Mouse (Mus musculus): ENCODE data around the gene Tor4a. TPM values are rescaled to one million over a fixed set of nuclear protein-coding genes. Genes with fewer than 3 reads are reported as not detected.

The Tor4a gene
- polyA plus RNA-seq, 1 experiment from 2014 or later = 6.6 TPM

DNA sequence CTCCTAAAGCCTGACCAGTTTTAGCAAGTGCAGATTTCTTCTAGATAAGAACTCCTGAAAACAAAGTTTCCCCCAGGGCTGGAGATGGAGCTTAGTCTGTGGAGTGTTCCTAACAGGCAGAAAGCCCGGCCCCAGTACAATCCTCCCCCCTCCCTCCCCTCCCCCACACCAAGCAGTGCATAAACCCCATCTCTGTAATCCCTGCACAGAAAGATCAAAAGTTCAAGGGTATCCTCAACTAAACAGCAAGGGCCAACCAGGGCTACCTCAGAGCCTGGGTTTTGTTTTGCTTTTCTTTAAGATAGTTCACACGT, 28.1 kb downstream of the Tor4a start:
- Histone ChIP-seq H3K4me3 (peak overlapping the region; percentile 56), H3K36me3 (no peaks in the 10 kb centered on the region), H3K4me1 (replicated peaks) (peaks cover 35% of the 10 kb centered on the region), H3K9ac (peak overlapping the region; percentile 68), H3K27me3 (replicated peaks) (peaks cover 17% of the 10 kb centered on the region), H3K9me3 (replicated peaks) (no peaks in the 10 kb centered on the region), H3K4me2 (peak overlapping the region; percentile 80), H3K27ac (ENCODE audit: poor library complexity, severe bottlenecking) (peak overlapping the region; percentile 48)
- 15% methylated on average over 2 of the region's 2 CpGs for WGBS
- no peak; the same call in 1 of the 2 replicates for ATAC-seq (ENCODE audit: insufficient number of reproducible peaks, low FRiP score)

DNA sequence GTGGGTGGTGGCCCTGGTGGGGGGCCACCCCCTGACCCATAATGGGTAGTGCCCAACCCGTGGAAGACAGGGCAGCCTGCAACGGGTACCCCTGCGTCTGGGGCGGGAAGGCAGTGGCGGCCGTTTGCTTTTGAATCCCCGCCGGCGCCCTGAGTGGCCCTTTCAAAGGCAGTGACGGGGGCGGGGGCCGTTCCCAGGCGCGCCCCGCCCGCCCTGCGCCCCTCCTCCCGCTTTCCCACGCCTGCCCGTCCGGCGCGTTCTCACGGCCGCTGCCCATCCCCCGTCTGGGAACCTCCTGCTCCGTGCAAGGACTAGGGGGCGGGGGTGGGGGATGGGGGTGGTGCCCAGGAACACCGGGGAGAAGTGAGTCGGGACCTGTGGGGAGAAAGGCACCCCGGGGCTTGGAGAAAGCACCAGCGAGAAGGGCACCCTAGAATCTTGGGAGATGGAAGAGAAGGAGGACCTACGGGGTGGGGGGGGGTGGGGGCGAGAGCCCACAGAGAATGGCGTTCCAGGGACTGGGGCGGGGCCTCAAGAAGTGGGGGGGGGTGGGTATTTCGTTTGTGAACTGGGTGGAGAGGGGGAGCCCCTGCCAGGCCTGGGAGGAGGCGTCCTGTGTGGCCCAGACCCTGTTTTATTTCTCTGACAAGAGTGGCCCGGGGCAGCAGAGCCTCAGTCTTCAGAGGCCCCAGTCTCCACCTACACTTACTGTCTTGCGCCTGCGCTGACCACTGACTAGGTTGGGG, 28.6 kb downstream of the Tor4a start:
- peak; percentile 77 for ATAC-seq (ENCODE audit: insufficient number of reproducible peaks, low FRiP score)
- H3K4me3 ChIP-seq = peak overlapping the region; percentile 56
- H3K9ac ChIP-seq = peak overlapping the region; percentile 68
- peak overlapping the region; percentile 48 for H3K27ac ChIP-seq (ENCODE audit: poor library complexity, severe bottlenecking)
- H3K9me3 ChIP-seq (replicated peaks) = no peaks in the 10 kb centered on the region
- H3K4me1 ChIP-seq (replicated peaks) = peaks cover 40% of the 10 kb centered on the region
- peak overlapping the region; percentile 80 for H3K4me2 ChIP-seq
- 2% methylated on average over 38 of the region's 41 CpGs for WGBS
- H3K27me3 ChIP-seq (replicated peaks) = peaks cover 15% of the 10 kb centered on the region
- H3K36me3 ChIP-seq = no peaks in the 10 kb centered on the region

DNA sequence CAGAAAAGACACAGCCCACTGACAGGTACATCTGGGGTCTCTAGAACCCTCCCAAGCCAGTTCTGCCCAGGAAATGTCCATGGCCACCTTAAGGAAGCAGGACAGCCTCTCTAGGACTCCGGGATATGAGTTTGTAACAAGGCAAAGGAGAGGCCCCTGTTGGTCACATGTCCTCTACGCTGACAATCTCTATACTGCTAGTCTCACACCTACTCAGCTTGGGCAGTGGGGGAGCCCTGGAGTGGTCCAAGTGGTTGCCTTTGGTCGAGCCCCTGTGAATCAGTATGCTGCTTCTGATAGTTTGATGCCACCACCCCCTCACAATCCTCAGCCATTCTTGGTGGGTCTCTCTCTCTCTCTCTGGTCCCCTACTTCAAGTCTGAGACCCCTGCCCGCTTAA, 29.2 kb downstream of the Tor4a start:
- H3K27me3 ChIP-seq (replicated peaks) = peaks cover 11% of the 10 kb centered on the region
- no peaks in the 10 kb centered on the region for H3K9me3 ChIP-seq (replicated peaks)
- H3K4me1 ChIP-seq (replicated peaks) = peaks cover 44% of the 10 kb centered on the region
- peak overlapping the region; percentile 56 for H3K4me3 ChIP-seq
- no peaks in the 10 kb centered on the region for H3K36me3 ChIP-seq
- WGBS = 17% methylated on average over 4 of the region's 4 CpGs
- H3K9ac ChIP-seq = peak overlapping the region; percentile 68
- H3K4me2 ChIP-seq = peak overlapping the region; percentile 80
- peak; percentile 36 for ATAC-seq (ENCODE audit: insufficient number of reproducible peaks, low FRiP score)
- H3K27ac ChIP-seq (ENCODE audit: poor library complexity, severe bottlenecking) = peak overlapping the region; percentile 48

DNA sequence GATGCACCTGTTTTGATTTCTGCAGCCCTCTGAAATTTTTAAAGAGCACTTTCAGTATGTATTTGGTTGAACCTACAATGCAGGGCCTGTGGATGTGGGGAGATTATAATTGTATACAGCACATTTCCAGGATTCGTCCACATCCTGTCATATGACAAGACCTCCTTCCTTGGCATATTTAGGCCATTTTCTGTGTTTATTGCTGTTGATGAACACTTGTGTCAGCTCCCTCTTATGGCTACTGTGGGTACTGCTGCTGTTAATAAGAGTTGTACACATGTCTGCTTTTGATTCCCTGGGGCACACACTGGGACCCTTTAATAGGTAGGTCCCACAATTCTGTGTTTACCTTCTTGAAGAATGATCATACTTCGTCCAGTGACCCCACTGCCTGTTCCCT, 39.0 kb downstream of the Tor4a start:
- H3K4me3 ChIP-seq = no peak overlapping the region
- no peak for ATAC-seq (ENCODE audit: insufficient number of reproducible peaks, low FRiP score)

DNA sequence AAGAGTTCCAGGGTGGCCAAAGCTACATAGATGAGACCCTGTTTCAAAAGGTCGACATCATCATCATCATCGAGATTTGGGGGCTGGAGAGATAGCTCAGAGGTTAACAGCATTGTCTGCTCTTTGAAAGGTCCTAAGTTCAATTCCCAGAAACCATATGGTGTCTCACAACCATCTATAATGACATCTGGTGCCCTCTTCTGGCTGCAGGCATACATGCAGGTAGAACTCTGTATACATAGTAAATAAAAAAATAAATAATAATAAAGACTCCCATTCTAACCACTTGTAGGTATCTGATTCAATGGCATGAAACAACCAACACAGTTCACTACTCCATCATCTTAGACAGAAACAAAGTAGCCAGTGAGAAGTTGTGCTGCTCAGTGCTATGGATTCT, 39.7 kb downstream of the Tor4a start:
- H3K9ac ChIP-seq = no peak overlapping the region
- peaks cover 4% of the 10 kb centered on the region; the same call in 1 of the 2 replicates for H3K4me1 ChIP-seq (replicated peaks)
- 31% methylated on average over 2 of the region's 2 CpGs for WGBS
- no peak overlapping the region for H3K4me2 ChIP-seq
- ATAC-seq (ENCODE audit: insufficient number of reproducible peaks, low FRiP score) = no peak
- H3K36me3 ChIP-seq = no peaks in the 10 kb centered on the region
- no peaks in the 10 kb centered on the region for H3K9me3 ChIP-seq (replicated peaks)
- no peaks in the 10 kb centered on the region for H3K27me3 ChIP-seq (replicated peaks)
- H3K4me3 ChIP-seq = no peak overlapping the region
- no peak overlapping the region for H3K27ac ChIP-seq (ENCODE audit: poor library complexity, severe bottlenecking)

More for the DNA sequence above, 39.0 kb downstream of the Tor4a start:
- Histone ChIP-seq H3K9me3 (replicated peaks) (no peaks in the 10 kb centered on the region), H3K36me3 (no peaks in the 10 kb centered on the region), H3K27me3 (replicated peaks) (peaks cover 6% of the 10 kb centered on the region; the same call in 1 of the 2 replicates), H3K4me2 (no peak overlapping the region), H3K4me1 (replicated peaks) (peaks cover 1% of the 10 kb centered on the region; the same call in 1 of the 2 replicates), H3K9ac (no peak overlapping the region), H3K27ac (ENCODE audit: poor library complexity, severe bottlenecking) (no peak overlapping the region)
- 40% methylated on average over 2 of the region's 2 CpGs for WGBS

DNA sequence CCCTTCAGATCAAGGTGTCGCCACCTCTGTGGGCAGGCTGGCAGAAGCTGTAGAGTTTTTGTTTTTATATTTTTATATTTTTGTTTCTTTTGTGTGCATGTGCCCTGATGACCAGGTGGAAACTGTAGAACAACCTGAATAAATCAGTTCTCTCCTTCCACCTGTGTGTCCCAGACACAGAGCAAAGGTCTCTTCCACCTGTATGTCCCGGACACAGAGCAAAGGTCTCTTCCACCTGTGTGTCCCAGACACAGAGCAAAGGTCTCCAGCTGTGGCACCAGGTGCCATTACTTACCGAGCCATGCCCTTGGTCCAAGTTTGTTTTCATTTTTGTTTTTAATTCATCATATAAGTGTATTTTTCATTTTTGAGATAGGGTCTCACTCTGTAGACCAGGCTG, 40.5 kb downstream of the Tor4a start:
- WGBS = 80% methylated on average over 3 of the region's 3 CpGs
- H3K4me3 ChIP-seq = no peak overlapping the region
- H3K9me3 ChIP-seq (replicated peaks) = no peaks in the 10 kb centered on the region
- H3K4me2 ChIP-seq = no peak overlapping the region
- ATAC-seq (ENCODE audit: insufficient number of reproducible peaks, low FRiP score) = no peak
- H3K4me1 ChIP-seq (replicated peaks) = peaks cover 4% of the 10 kb centered on the region; the same call in 1 of the 2 replicates
- H3K9ac ChIP-seq = no peak overlapping the region
- H3K27me3 ChIP-seq (replicated peaks) = no peaks in the 10 kb centered on the region
- H3K27ac ChIP-seq (ENCODE audit: poor library complexity, severe bottlenecking) = no peak overlapping the region
- no peaks in the 10 kb centered on the region for H3K36me3 ChIP-seq

DNA sequence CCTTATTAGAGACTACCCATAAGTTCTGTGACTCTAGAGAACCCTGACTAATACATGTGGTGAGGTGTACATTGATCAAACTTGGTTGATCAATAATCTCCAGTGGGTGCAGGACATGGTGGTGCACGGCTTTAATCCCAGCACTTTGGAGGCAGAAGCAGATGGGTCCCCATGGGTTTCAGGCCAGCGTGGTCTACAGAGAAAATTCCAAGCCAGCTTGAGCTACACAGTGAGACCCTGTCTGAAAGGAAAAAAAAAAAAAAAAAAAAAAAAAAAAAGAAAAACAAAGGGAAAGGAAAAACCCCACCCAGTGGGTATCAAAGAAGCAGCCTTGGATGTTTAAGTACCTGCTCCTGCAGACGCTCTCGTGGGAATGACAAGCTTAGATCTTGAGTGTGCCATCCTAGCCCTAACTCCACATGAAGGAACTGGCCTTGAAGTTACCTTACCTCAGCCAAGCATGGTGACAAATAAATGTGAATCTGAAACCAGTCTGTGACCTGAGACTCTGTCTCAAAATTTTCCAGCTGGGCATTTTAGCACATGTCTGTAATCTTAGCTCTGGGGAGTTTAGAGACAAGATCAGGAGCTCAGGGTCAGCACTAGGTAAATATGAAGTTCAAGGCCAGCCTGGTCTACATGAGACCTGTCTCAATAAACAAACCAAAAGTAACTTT, 45.3 kb downstream of the Tor4a start:
- peaks cover 4% of the 10 kb centered on the region; the same call in 1 of the 2 replicates for H3K27me3 ChIP-seq (replicated peaks)
- 76% methylated on average over 4 of the region's 4 CpGs for WGBS
- no peak overlapping the region for H3K4me2 ChIP-seq
- H3K9ac ChIP-seq = no peak overlapping the region
- no peak overlapping the region for H3K27ac ChIP-seq (ENCODE audit: poor library complexity, severe bottlenecking)
- H3K9me3 ChIP-seq (replicated peaks) = no peaks in the 10 kb centered on the region
- no peaks in the 10 kb centered on the region for H3K36me3 ChIP-seq
- no peak overlapping the region for H3K4me3 ChIP-seq
- ATAC-seq (ENCODE audit: insufficient number of reproducible peaks, low FRiP score) = no peak
- peaks cover 4% of the 10 kb centered on the region; the same call in 1 of the 2 replicates for H3K4me1 ChIP-seq (replicated peaks)

DNA sequence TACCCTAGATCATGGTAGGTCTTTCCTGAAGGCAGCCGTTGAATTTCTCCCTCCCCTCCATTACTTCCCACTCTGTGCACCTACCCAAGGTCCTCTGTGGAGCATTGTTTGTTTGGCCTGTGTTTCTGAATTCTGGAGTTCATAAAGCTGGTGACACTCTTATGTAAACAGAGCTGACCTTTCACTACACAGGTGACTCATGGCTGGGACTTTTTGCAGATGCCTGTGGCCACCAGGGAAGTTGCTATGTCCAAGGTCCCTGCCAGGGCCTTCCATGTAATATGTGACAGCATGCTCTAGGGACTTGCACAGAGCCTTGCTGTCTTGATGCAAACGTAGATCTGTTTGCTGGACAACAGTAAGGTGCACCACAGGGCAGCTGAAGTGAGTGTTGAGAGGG, 47.0 kb downstream of the Tor4a start:
- Histone ChIP-seq H3K9ac (no peak overlapping the region), H3K4me3 (no peak overlapping the region), H3K27me3 (replicated peaks) (peaks cover 4% of the 10 kb centered on the region; the same call in 1 of the 2 replicates), H3K4me2 (no peak overlapping the region), H3K27ac (ENCODE audit: poor library complexity, severe bottlenecking) (no peak overlapping the region), H3K9me3 (replicated peaks) (no peaks in the 10 kb centered on the region), H3K4me1 (replicated peaks) (peaks cover 9% of the 10 kb centered on the region; the same call in 1 of the 2 replicates), H3K36me3 (no peaks in the 10 kb centered on the region)
- ATAC-seq (ENCODE audit: insufficient number of reproducible peaks, low FRiP score) = no peak
- 74% methylated on average over 2 of the region's 2 CpGs for WGBS

DNA sequence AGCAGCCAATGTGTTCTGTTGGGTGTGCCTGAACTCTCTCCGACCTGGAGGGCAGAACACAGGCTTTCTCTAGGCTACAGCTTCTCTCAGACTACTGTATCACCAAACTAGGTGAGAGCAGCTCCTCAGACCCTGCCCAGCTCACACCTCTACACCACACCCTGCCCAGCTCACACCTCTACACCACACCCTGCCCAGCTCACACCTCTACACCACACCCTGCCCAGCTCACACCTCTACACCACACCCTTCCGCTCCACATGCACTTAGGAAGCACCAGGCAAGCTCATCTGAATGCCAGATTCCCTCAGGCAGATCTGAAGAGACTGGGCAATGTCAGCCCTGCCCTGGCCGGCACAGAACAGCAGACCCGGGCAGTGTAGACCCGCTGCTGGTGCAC, 48.8 kb downstream of the Tor4a start:
- no peak overlapping the region for H3K4me2 ChIP-seq
- H3K4me3 ChIP-seq = no peak overlapping the region
- H3K36me3 ChIP-seq = no peaks in the 10 kb centered on the region
- H3K27me3 ChIP-seq (replicated peaks) = peaks cover 4% of the 10 kb centered on the region; the same call in 1 of the 2 replicates
- no peak overlapping the region for H3K9ac ChIP-seq
- H3K4me1 ChIP-seq (replicated peaks) = peaks cover 9% of the 10 kb centered on the region; the same call in 1 of the 2 replicates
- no peaks in the 10 kb centered on the region for H3K9me3 ChIP-seq (replicated peaks)
- no peak for ATAC-seq (ENCODE audit: insufficient number of reproducible peaks, low FRiP score)
- no peak overlapping the region for H3K27ac ChIP-seq (ENCODE audit: poor library complexity, severe bottlenecking)
- 69% methylated on average over 5 of the region's 5 CpGs for WGBS

DNA sequence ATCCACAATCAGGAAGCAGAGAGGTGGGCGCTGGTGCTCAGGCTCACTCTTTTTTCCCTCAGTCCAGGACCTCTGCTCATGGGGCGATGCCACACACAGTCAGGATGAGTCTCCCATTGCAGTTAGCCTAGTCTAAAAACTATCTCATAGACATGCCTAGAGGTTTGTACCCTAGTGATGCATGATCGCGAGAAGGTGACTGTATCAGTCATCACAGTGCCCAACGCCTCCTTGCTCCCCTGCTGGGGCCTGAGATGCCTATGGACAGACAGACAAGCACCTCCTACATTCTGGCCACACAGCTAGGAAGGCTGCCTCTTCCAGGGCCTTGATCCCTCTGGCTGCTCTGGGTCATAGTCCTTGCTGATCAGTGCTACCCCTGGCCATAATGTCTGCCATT, 49.3 kb downstream of the Tor4a start:
- 82% methylated on average over 5 of the region's 5 CpGs for WGBS
- Histone ChIP-seq H3K9ac (no peak overlapping the region), H3K4me1 (replicated peaks) (0 out of 2 replicates have a peak, but pooled peaks cover 5% of the 10 kb centered on the region), H3K4me3 (no peak overlapping the region), H3K27me3 (replicated peaks) (peaks cover 4% of the 10 kb centered on the region; the same call in 1 of the 2 replicates), H3K4me2 (no peak overlapping the region), H3K36me3 (no peaks in the 10 kb centered on the region), H3K9me3 (replicated peaks) (no peaks in the 10 kb centered on the region), H3K27ac (ENCODE audit: poor library complexity, severe bottlenecking) (no peak overlapping the region)
- no peak for ATAC-seq (ENCODE audit: insufficient number of reproducible peaks, low FRiP score)

DNA sequence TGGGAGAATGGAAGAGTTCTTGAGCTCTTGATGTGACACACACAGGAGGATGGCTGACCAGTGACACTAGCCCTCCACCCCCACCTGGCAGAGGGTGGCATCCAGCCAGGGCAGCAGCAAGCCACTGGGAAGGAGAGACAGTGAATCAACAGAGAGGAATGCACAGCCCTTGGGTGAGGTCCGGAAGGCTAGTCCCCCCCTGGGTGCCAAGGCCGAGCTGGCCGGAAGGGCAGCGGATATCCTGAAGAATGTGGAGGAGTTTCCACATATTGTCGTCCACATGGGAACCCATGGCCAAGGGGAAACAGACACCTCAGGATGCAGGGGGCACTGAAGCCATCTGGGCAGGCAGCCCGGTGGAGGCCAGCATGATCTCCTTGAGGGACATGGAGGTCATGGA, 51.3 kb downstream of the Tor4a start:
- Histone ChIP-seq H3K36me3 (no peaks in the 10 kb centered on the region), H3K4me1 (replicated peaks) (0 out of 2 replicates have a peak, but pooled peaks cover 5% of the 10 kb centered on the region), H3K27me3 (replicated peaks) (peaks cover 4% of the 10 kb centered on the region; the same call in 1 of the 2 replicates), H3K27ac (ENCODE audit: poor library complexity, severe bottlenecking) (no peak overlapping the region), H3K4me2 (no peak overlapping the region), H3K9me3 (replicated peaks) (0 out of 2 replicates have a peak, but pooled peaks cover 6% of the 10 kb centered on the region), H3K4me3 (no peak overlapping the region), H3K9ac (no peak overlapping the region)
- peak; percentile 33; the same call in 1 of the 2 replicates for ATAC-seq (ENCODE audit: insufficient number of reproducible peaks, low FRiP score)
- WGBS = 51% methylated on average over 6 of the region's 6 CpGs

Data from heart, embryonic 12.5 days (tissue).